Mouse (Mus musculus): ENCODE measurements at regions not wholly inside any gene's neighbourhood (a gene's known extent, or its start where the extent isn't known, plus 50 kb on each side); places are given as distances from the start of the nearest gene placed in this dataset.

GRCm38 (mm10) chr3:19747361-19747760 is 118.9 kb upstream of the 1700064H15Rik start:
- no peak for DNase-seq (ENCODE audit: low spot score)

GRCm38 (mm10) chr3:19751946-19752345 is 123.5 kb upstream of the 1700064H15Rik start:
- DNase-seq (ENCODE audit: low spot score), result no peak

DNA sequence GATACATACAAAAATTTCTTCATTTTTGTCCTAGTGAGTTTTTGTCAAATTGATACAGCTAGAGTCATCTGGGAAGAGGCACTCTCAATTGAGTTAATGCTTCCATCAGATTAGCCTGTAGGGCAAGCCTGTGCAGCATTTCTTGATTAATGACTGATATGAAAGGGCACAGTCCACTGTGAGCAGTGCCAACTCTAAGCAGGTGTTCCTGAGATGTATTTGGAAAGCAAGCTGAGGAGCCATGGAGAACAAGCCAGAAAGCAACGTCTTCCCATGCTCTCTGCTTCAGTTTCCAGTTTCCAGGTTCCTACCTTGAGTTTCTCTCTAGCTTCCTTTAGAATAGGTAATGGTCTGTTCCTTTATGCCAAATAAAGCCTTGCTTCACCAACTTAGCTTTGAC is 125.5 kb upstream of the 1700064H15Rik start:
- no peak for DNase-seq (ENCODE audit: low spot score)

- DNase-seq (ENCODE audit: low spot score), result no peak
Observed at GRCm38 (mm10) chr3:19754636-19755035, 126.2 kb upstream of the 1700064H15Rik start.

DNA sequence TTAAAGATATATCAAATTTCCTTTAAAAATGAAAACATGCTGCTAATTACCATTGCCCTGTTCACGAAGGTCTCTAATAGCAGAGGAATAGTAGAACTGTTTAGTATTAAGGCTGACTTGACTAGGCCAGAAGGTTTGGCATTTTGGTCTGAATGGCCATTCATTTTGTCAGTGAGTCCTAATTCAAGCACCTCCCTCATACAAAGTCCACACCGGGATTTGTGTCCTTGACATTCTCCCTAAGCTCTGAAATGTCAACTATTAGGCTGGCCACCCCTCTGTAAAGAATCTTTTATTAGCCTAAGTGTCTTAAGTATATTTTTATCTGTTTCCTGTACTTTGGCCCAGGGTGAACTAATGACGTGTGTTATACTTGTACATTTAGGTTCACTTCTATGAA is 126.7 kb upstream of the 1700064H15Rik start:
- DNase-seq (ENCODE audit: low spot score), result no peak

- no peak for DNase-seq (ENCODE audit: low spot score)
Observed at GRCm38 (mm10) chr3:19798543-19799106, 158.2 kb upstream of the Cp start.

- no peak for DNase-seq (ENCODE audit: low spot score)
Observed at GRCm38 (mm10) chr3:19810034-19810433, 146.8 kb upstream of the Cp start.

GRCm38 (mm10) chr3:19824904-19825303 is 131.9 kb upstream of the Cp start:
- DNase-seq (ENCODE audit: low spot score), result no peak

GRCm38 (mm10) chr3:19828518-19829246 is 128.2 kb upstream of the Cp start:
- no peak for DNase-seq (ENCODE audit: low spot score)

GRCm38 (mm10) chr3:19829752-19830151 is 127.1 kb upstream of the Cp start:
- DNase-seq (ENCODE audit: low spot score), result no peak

GRCm38 (mm10) chr3:19848031-19848735 is 108.7 kb upstream of the Cp start:
- no peak for DNase-seq (ENCODE audit: low spot score)

DNA sequence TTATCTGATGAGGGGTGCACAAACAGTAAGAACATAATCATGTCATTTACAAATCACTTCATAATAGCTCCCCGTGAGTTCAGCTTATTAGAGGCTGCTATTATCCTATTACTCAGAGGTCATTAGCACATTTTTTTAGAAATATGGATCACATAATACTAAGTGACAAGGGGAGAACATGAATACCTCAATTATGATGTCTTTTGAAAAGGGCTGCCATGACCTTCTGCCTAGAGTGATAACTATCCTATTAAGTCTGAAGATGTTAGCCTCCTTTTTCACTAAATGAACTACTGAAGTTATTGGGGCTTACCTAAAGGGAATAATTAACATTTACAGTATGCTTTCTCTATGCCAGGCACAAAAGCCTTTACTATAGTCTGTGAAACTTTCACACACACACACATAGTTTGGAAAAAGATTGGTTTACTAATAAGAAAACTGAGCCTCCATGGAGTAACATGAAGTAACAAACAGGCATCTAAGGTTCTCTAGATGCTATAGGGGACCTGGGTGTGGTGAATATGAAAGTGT is 108.1 kb upstream of the Cp start:
- no peak for DNase-seq (ENCODE audit: low spot score)

DNA sequence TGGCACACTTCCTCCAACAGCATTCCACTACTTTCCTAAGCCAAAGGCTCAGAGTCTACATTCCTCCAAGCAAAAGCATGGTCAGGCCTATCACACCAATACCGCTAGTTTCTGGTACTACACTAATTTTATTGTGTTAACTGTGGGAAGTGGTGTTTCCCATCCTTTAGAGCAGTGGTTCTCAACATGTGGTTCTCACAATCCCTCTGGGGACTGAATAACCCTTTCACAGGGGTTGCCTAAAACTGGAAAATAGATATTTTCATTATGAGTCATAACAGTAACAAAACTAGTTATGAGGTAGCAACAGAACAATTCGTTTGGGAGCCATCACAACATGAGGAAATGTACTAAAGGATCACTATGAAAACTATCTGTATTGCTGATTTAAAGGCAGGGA is 74.2 kb upstream of the Cp start:
- no peak for DNase-seq (ENCODE audit: low spot score)

- DNase-seq (ENCODE audit: low spot score), result no peak
Observed at GRCm38 (mm10) chr3:19888405-19888804, 68.4 kb upstream of the Cp start.

DNA sequence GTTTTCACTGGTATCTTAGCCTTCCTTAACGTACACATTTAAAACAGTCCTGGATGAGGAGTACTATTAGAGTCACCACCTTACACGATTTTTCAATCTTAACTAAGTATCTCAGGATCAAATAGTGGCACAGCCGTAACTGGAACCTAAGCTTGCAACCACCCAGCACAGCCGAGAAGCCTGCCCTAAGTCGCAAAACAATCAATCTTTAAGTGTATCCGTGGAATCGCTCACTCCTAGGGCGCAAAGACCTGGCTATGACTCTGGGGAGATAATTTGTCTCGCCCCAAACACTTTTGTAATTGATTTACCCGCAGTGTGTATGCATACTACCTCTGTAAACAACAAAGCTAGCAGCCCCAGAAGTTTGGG is 62.6 kb upstream of the Cp start:
- no peak for DNase-seq (ENCODE audit: low spot score)

DNA sequence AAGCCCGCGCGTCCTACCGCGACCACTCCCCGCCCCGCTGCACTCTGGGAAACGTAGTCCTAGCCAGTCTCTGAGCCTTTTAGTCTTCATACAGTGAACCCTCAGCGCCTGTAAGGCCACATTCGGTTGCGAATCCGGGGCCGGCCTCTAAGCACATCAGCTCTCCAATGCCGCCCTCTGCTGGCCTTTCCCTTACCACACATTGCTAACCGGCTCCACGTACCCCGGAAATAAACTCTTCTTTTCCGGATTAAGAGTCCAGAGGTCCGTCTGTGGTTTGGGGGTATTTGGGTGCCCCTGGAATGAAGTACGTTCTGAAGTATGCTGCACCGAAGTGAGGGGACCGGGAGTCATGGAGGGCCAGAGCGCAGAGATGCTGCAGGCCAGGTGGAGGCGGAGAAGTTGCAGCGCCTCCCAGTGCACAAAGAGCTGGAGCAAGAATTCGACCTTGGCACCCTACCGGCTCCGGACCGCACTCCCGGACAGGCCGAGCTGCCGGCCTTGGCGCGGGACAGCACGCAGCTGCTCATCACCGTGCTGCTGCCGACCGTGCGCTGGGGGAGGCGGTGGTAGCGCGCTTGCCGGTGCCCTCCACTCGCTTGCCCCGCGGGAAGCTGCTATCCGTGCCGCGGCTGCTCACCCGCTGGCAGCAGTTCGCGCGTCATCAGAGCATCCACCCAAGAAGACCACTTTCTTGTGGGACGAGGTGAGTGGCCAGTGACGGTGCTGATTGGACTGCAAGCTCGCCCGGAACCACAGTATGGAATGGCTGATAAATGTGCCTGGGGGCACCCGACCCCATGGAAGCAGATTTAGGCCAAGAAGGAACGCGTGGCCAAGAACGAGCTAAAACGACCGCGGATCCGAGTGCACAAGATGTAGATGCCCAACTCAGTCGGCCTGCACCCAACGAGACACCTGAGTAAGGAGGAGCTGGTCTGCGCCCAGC is 62.0 kb upstream of the Cp start:
- DNase-seq (ENCODE audit: low spot score), result peak; percentile 92

GRCm38 (mm10) chr3:19895755-19896154 is 61.1 kb upstream of the Cp start:
- DNase-seq (ENCODE audit: low spot score), result no peak

- DNase-seq (ENCODE audit: low spot score), result no peak
Observed at GRCm38 (mm10) chr3:19897140-19897539, 59.7 kb upstream of the Cp start.

- no peak for DNase-seq (ENCODE audit: low spot score)
Observed at GRCm38 (mm10) chr3:19902226-19902625, 54.6 kb upstream of the Cp start.

DNA sequence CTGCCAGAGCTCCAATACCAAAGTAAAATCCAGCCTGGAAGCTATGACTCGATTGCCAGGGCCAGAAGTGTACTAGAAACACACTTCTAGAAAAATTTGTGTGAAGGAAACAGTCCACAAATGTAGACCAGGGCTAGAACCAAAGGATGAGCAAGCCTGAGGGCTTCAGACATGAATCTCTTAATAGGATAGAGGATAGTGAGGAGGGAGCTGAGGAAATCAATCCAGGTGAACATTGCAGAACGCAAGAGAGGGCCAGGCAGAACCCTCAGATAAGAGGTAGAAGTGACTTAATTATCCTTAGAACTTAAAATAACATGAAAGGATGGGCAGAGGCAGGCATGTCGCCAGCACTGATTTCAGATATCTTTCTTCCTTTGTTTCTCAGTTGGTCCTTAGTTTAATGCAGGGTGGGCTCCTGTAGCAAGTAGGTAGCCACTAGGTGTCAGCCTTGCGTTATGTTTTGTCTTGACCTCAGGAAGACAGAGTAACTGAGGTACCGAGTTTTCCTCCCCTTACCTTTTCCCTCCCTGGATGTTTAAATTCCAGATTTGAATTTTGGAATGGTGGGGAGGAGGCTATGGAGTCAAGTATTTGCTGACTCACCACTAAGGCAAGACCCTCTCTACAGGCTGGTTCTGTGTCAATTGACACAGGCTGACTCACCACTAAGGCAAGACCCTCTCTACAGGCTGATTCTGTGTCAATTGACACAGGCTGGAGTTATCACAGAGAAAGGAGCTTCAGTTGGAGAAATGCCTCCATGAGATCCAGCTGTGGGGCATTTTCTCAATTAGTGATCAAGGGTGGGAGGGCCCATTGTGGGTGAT is 52.2 kb upstream of the Cp start:
- DNase-seq (ENCODE audit: low spot score), result no peak
